Mouse (Mus musculus) heart, adult 18-20 months (tissue): ENCODE measurements around the gene Tssc4. TPM values are rescaled to one million over a fixed set of nuclear protein-coding genes. Genes with fewer than 3 reads are reported as not detected.

Experiments
- DNase-seq, 2 experiments: peaks; one replicate each; pipeline ENCODE4 v3.0.0; 2021 to 2022; ENCODE audit warnings: mixed read lengths in 1 of 2
- total RNA-seq, 2 experiments: library from RNA; stranded (reverse); gene quantifications; 2 replicates each; pipeline ENCODE4 v1.2.3; 2021

The Tssc4 gene
- total RNA-seq, 2 experiments from 2014 or later: 13.1 to 14.9 TPM

DNA sequence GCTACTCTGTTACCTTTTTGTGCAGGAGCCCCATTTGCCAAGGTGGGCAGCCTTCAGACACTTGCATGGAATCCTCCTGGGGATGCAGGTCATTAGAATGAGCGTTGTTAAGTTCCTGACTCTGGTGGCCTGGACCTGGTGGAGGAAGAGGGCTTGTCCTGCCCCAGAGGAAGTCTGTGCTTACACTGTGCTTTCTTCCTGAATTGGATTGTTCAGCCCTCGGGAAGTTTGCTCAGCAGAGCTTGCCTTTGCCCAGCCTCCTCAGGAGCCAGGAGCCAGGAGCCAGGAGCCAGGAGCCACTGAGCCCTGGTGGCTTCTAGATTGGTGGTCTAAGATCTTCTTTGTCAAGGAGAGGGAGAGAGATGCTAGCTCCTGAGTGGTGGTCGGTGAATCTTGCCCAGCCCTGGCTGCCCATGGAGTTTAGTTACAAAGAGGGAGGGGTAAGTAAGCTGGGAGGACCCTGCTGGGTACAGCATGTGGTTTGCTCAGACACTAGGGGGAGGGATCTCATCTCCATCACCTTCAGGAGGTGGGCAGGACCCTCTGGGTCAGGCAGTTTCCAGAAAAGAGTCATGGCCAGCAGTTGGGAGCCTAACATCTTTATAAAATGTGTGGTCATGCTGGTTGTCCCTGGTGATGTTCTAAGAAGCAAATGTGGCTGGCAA lies 40.1 kb downstream of the Tssc4 start:
- DNase-seq: peak in 1 of 2 experiments; percentile 26

DNA sequence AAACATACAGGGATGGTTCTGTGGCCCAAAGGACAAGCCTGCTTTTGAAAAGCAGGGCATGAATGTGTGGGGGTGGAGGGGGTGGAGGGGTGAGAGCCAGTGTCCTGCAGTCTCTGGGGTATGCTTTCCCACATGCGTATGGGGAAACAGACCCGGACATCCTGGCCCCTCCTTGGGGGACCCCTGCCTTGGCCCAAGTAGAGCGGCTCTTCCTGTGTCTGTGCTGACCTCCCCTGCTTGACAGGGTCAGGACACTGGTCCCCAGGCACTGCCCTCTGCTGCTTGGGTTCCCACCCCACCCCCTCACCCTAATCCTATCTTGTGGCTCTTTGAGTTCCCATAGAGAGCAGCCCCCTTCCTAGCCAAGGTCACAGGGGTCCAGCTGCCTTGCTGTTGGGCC lies 40.6 kb downstream of the Tssc4 start:
- DNase-seq: no peak

DNA sequence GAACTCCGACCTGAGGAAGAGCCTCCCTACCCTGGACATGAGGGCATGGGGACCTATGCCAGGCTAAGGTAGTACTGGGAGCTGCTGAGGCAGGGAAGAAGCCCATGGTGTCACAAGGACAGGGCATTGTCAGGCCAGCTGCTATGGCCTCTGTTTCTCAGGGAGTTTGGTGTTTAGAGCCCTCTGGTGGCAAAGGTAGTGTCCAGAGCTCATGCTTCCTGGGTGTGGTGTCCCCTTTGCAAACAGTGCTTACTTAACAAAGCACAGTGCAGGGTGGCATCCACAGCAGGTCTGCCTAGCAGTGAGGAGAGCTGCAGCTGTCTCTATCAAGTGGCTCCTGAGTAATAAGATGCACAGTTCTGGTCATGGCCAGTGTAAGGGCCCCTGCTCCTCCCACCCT lies 41.8 kb downstream of the Tssc4 start:
- DNase-seq: peak in 1 of 2 experiments; percentile 15

DNA sequence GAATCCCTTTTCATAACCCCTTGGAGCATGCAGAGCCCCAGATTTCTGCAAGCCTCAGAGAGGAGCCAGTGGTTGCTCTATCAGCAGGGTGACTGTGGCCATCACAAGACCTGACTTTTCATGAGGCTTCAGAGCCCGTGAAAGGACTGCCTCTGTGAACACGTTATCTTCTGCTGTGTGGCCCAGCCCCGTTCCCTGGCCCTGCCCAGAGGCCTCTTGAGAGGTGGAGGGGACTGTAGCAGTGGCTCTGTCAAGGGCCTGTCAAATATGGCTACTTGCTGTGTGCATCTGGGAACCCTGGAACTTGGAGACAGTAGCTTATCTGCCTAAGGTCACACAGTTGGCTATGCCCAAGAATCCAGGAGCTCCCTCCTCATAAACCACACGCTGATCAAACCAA lies 42.7 kb downstream of the Tssc4 start:
- peak; percentile 42 to 58 for DNase-seq

GRCm38 (mm10) chr7:143112395-143112794 lies 43.3 kb downstream of the Tssc4 start:
- DNase-seq: peak; percentile 47 to 56

DNA sequence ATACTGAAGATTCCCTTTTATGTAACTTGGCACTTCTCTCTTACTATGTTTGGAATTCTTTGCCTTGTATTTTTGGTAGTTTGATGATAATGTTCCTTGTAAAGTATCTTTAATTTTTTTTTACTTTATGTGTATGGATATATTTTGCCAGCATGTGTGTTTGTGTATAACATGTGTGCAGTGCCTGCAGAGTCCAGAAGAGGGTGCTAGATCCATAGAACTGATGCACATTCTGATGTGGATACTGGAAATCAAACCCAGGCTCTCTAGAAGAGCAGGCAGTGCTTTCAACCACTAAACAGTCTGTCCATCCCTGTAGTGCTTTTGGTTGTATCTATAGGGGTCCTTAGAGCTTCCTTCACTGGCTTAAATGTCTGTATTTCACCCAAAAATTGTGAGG lies 45.7 kb downstream of the Tssc4 start:
- no peak for DNase-seq

- no peak for DNase-seq
Observed at GRCm38 (mm10) chr7:143116521-143116920, 47.5 kb downstream of the Tssc4 start.

- DNase-seq: no peak
Observed at GRCm38 (mm10) chr7:143119407-143119806, 50.4 kb downstream of the Tssc4 start.

DNA sequence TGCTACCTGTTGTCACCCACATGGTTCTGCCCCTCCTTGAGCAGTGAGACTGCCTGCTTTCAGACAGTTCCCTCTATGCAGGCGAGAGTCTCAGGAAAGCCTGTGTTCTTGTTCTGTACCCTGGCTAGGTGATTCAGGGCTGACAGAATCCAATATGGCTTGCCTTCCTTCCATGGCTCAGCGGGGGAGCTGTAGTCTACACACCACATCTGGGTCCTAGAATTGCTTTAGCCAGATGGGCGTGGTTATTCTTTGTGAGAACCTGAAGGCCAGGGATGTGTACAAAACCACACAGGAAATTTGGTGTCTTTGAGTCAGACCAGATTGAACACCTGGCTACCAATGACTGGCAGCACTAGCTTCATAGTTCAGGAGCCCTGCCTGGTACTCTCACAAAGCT lies 50.8 kb downstream of the Tssc4 start:
- peak in 1 of 2 experiments; percentile 16 for DNase-seq

Other genes with a start within 250 kb of the Tssc4 start
- gene Th, start 138.1 kb upstream of the Tssc4 start, total RNA-seq: not detected
- not detected for gene Ascl2, start 100.0 kb upstream of the Tssc4 start, total RNA-seq
- 1 to 10 TPM in 1 of 2 experiments, under 1 TPM in 1; 0.69 to 2.6 TPM for gene Tspan32, start 64.2 kb upstream of the Tssc4 start, total RNA-seq
- 100 to 1,000 TPM; 410 to 413 TPM for gene Cd81, start 16.5 kb upstream of the Tssc4 start, total RNA-seq
- gene Trpm5, start 25.4 kb downstream of the Tssc4 start, total RNA-seq: under 1 TPM in 1 of 2 experiments, not detected in 1; 0.10 TPM
- 10 to 100 TPM; 33.8 to 36.4 TPM for gene Kcnq1, start 37.1 kb downstream of the Tssc4 start, total RNA-seq